Mouse (Mus musculus) layer of hippocampus, adult 18-20 months (tissue): ENCODE results near the gene Mark2. TPM values are rescaled to one million over a fixed set of nuclear protein-coding genes. Genes with fewer than 3 reads are reported as not detected.

Experiments
- total RNA-seq, 2 experiments: library from RNA; stranded (reverse); gene quantifications; 2 replicates each; pipeline ENCODE4 v1.2.3; 2021

Gene Mark2
- total RNA-seq, 2 experiments from 2014 or later, result 114 to 118 TPM

Other genes starting within 250 kb of the Mark2 start
- 10 to 100 TPM; 21.6 to 22.0 TPM for gene Flrt1, start 236.1 kb downstream of the Mark2 start, total RNA-seq
- gene Otub1, start 135.5 kb downstream of the Mark2 start, total RNA-seq, result 100 to 1,000 TPM; 306 to 307 TPM
- 1,000 to 10,000 TPM in 1 of 2 experiments, 100 to 1,000 TPM in 1; 974 to 1,030 TPM for gene Cox8a, start 124.2 kb downstream of the Mark2 start, total RNA-seq
- 10 to 100 TPM; 28.5 to 29.8 TPM for gene Naa40, start 100.7 kb downstream of the Mark2 start, total RNA-seq
- gene Rcor2, start 74.5 kb downstream of the Mark2 start, total RNA-seq, result 10 to 100 TPM; 12.7 to 13.9 TPM
- gene Spindoc, start 41.1 kb upstream of the Mark2 start, total RNA-seq, result 10 to 100 TPM; 33.6 to 34.2 TPM
- gene 2700081O15Rik, start 75.8 kb upstream of the Mark2 start, total RNA-seq, result 10 to 100 TPM; 43.8 to 44.2 TPM
- gene Rtn3, start 141.4 kb upstream of the Mark2 start, total RNA-seq, result 100 to 1,000 TPM; 755 to 762 TPM
- 10 to 100 TPM; 20.8 to 23.1 TPM for gene Atl3, start 152.2 kb upstream of the Mark2 start, total RNA-seq
- 10 to 100 TPM; 42.3 to 44.4 TPM for gene Pla2g16, start 215.6 kb upstream of the Mark2 start, total RNA-seq